Mouse (Mus musculus) MEL (cell line): ENCODE data around the gene P2ry6. TPM values are rescaled to one million over a fixed set of nuclear protein-coding genes. Genes with fewer than 3 reads are reported as not detected.

Experiments
- DNase-seq: peaks from one replicate; pipeline ENCODE4 v3.0.0; 2011; ENCODE audit warnings: low read depth, low spot score
- H3K27ac ChIP-seq: 2 replicates; pipeline ENCODE4 v1.5.1; 2012; ENCODE audit warnings: low read depth, mild to moderate bottlenecking, control low read depth, low read length, moderate library complexity; ENCODE audit not compliant: control insufficient read depth
- H3K27me3 ChIP-seq, 2 experiments: fragments of 150-350 bp in 1 of 2; sonication (generic) in 1 of 2; 2 replicates each; pipeline ENCODE4 v1.6.1; 2012; ENCODE audit warnings: low read length in 2 of 2, mild to moderate bottlenecking in 2 of 2, improper control_type of control experiment in 1 of 2, moderate library complexity in 1 of 2; ENCODE audit not compliant: insufficient read depth in 2 of 2, control insufficient read depth in 1 of 2
- H3K36me3 ChIP-seq, 2 experiments: 2 replicates each; pipeline ENCODE4 v1.6.1; 2012 to 2014; ENCODE audit warnings: low read length in 2 of 2, improper control_type of control experiment in 1 of 2, inconsistent platforms in 1 of 2, mild to moderate bottlenecking in 1 of 2; ENCODE audit not compliant: insufficient read depth in 2 of 2, control insufficient read depth in 1 of 2
- H3K4me1 ChIP-seq, 2 experiments: fragments of 150-350 bp in 1 of 2; sonication (generic) in 1 of 2; 2 replicates each; pipeline ENCODE4 v1.6.1; 2012; ENCODE audit warnings: low read length in 2 of 2, improper control_type of control experiment in 1 of 2, mild to moderate bottlenecking in 1 of 2; ENCODE audit not compliant: insufficient read depth in 2 of 2, control insufficient read depth in 1 of 2
- H3K4me3 ChIP-seq, 2 experiments: fragments of 150-350 bp in 1 of 2; sonication (generic) in 1 of 2; 2 replicates each; pipeline ENCODE4 v1.5.1; 2012; ENCODE audit warnings: low read depth in 2 of 2, low read length in 2 of 2, mild to moderate bottlenecking in 2 of 2, moderate library complexity in 2 of 2, control low read depth in 1 of 2, improper control_type of control experiment in 1 of 2; ENCODE audit not compliant: control insufficient read depth in 1 of 2, insufficient read depth in 1 of 2
- H3K79me2 ChIP-seq: 2 replicates; pipeline ENCODE4 v1.6.1; 2012; ENCODE audit warnings: mild to moderate bottlenecking, low read length, moderate library complexity; ENCODE audit not compliant: control insufficient read depth, poor library complexity, insufficient read depth
- H3K9ac ChIP-seq: 2 replicates; pipeline ENCODE4 v1.6.1; 2012; ENCODE audit warnings: low read depth, mild to moderate bottlenecking, control low read depth, low read length, moderate library complexity; ENCODE audit not compliant: control insufficient read depth, poor library complexity, severe bottlenecking
- H3K9me3 ChIP-seq: fragments of 150-350 bp; sonication (generic); replicated peaks from 2 replicates; pipeline ENCODE4 v1.6.1; 2012; ENCODE audit warnings: mild to moderate bottlenecking, low read length, improper control_type of control experiment, moderate library complexity; ENCODE audit not compliant: insufficient read depth
- CHD1 ChIP-seq: IDR thresholded peaks from 2 replicates; pipeline ENCODE4 v1.6.1; 2012; ENCODE audit warnings: low read depth, mild to moderate bottlenecking, inconsistent platforms, low read length, improper control_type of control experiment
- EP300 ChIP-seq, 2 experiments: IDR thresholded peaks; 2 replicates each; pipeline ENCODE4 v1.6.1; 2011; ENCODE audit warnings: improper control_type of control experiment in 2 of 2, low read length in 2 of 2, low read depth in 1 of 2, mild to moderate bottlenecking in 1 of 2
- HCFC1 ChIP-seq: IDR thresholded peaks from 2 replicates; pipeline ENCODE4 v1.6.1; 2012; ENCODE audit warnings: low read depth, mild to moderate bottlenecking, inconsistent platforms, low read length, improper control_type of control experiment, moderate library complexity
- KAT2A ChIP-seq: conservative IDR thresholded peaks from 2 replicates; pipeline ENCODE4 v1.6.1; 2012; ENCODE audit warnings: low read depth, low read length, improper control_type of control experiment, inconsistent platforms
- MAZ ChIP-seq: IDR thresholded peaks from 2 replicates; pipeline ENCODE4 v1.6.1; 2012; ENCODE audit warnings: low read depth, mild to moderate bottlenecking, inconsistent platforms, low read length, improper control_type of control experiment
- POLR2AphosphoS5 ChIP-seq: IDR thresholded peaks from 2 replicates; pipeline ENCODE4 v1.6.1; 2012; ENCODE audit warnings: low read depth, borderline replicate concordance, mild to moderate bottlenecking, inconsistent platforms, low read length, moderate library complexity, mixed read lengths
- UBTF ChIP-seq: IDR thresholded peaks from 2 replicates; pipeline ENCODE4 v1.6.1; 2012; ENCODE audit warnings: low read depth, mild to moderate bottlenecking, inconsistent platforms, low read length, improper control_type of control experiment, moderate library complexity, borderline replicate concordance; ENCODE audit not compliant: insufficient read depth
- USF2 ChIP-seq, 2 experiments: IDR thresholded peaks; 2 replicates each; pipeline ENCODE4 v1.6.1; 2011 to 2012; ENCODE audit warnings: improper control_type of control experiment in 2 of 2, low read length in 2 of 2, borderline replicate concordance in 1 of 2, inconsistent platforms in 1 of 2, low read depth in 1 of 2, mild to moderate bottlenecking in 1 of 2; ENCODE audit not compliant: insufficient read depth in 1 of 2
- polyA plus RNA-seq, 2 experiments: library from polyadenylated mRNA; stranded (reverse) in 1 of 2; unstranded in 1 of 2; fragments of >175 nt in 1 of 2; fragments of >200 nt in 1 of 2; gene quantifications; 2 replicates each; pipeline versions ENCODE4 v1.2.1 to v1.2.4; 2012; ENCODE audit warnings: low replicate concordance in 2 of 2, low read depth in 1 of 2; ENCODE audit not compliant: insufficient read length in 2 of 2, insufficient read depth in 1 of 2, missing spikeins in 1 of 2
- total RNA-seq: library from RNA; depleted of rRNA; stranded (reverse); fragments of 300-350 nt; gene quantifications from 2 replicates; pipeline ENCODE4 v1.2.3, GENCODE M21; 2012

Gene P2ry6
- total and polyA plus RNA-seq, 3 experiments: not detected

DNA sequence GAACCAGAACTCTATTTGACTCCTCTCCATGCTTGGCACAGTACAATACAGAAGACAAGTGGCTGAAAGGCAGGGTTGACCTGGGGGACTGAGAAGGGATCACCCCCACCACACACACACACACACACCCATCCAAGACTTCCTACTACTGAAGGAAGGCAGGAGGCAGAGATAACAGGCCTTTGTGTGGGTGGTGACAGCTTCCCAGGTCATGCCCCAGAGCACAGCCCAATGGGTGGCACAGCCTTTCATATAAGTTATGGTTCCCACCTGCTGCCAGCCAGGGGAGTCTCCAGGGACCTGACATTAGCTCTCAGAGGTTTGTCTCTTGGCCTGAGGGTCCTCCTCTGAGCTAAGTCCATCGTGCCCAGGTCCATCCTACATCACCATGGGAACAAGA is 22.8 kb upstream of the P2ry6 start:
- H3K27me3 ChIP-seq: 0 out of 4 replicates have a peak, but pooled peaks cover 0 to 2% of the 10 kb centered on the region in 2 experiments
- peaks cover 0 to 20% of the 10 kb centered on the region in 2 experiments; a peak in 2 of 4 replicates for H3K4me1 ChIP-seq
- H3K36me3 ChIP-seq: peaks cover 0 to 6% of the 10 kb centered on the region in 2 experiments; a peak in 1 of 4 replicates
- no peaks in the 10 kb centered on the region for H3K79me2 ChIP-seq
- peak; percentile 19 for DNase-seq
- no peak overlapping the region for H3K27ac ChIP-seq
- no peak overlapping the region for H3K9ac ChIP-seq
- TF ChIP-seq CHD1 (no peak), EP300 (IDR thresholded peaks at IDR 0.05; ENCODE audit: low read depth in 1 of 2, low read length in 2 of 2) (0 out of 4 replicates have a peak, but pooled peaks of 1 of the 2 experiments have one; percentile 17), HCFC1 (no peak), UBTF (no peak)
- no peak overlapping the region for H3K4me3 ChIP-seq
- no peaks in the 10 kb centered on the region for H3K9me3 ChIP-seq

DNA sequence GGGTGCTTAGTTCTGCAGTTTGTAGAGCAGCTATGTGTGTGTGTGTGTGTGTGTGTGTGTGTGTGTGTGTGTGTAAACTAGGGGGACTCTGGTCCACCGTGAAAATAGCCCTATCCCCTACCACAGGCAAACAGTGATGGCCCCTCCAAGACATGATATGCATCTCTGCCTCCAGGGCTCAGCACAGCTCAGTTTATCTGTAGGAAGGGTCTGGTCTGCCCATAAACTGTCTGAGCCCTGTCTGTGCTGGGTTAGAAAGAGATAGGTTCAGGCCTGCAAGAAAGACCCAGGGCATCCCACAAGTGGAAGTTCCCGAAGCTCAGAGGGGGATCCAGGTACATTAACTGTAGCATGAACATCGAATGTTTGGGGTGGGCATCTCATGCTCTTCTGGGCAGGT is 21.5 kb upstream of the P2ry6 start:
- Histone ChIP-seq H3K79me2 (no peaks in the 10 kb centered on the region), H3K9ac (no peak overlapping the region), H3K9me3 (no peaks in the 10 kb centered on the region), H3K4me1 (peaks cover 0 to 20% of the 10 kb centered on the region in 2 experiments; a peak in 2 of 4 replicates), H3K4me3 (no peak overlapping the region)
- DNase-seq: peak; percentile 21
- TF ChIP-seq EP300 (IDR thresholded peaks at IDR 0.05; ENCODE audit: low read depth in 1 of 2, low read length in 2 of 2) (0 out of 4 replicates have a peak, but pooled peaks of 1 of the 2 experiments have one; percentile 15), USF2 (IDR thresholded peaks at IDR 0.05; ENCODE audit: borderline replicate concordance in 1 of 2, insufficient read depth in 1 of 2, low read depth in 1 of 2, low read length in 2 of 2) (no peak)
- TF ChIP-seq, all 39 proteins: peak for 1
- Histone ChIP-seq H3K27ac (no peak overlapping the region), H3K27me3 (0 out of 4 replicates have a peak, but pooled peaks cover 0 to 2% of the 10 kb centered on the region in 2 experiments), H3K36me3 (peaks cover 0 to 6% of the 10 kb centered on the region in 2 experiments; a peak in 1 of 4 replicates)

DNA sequence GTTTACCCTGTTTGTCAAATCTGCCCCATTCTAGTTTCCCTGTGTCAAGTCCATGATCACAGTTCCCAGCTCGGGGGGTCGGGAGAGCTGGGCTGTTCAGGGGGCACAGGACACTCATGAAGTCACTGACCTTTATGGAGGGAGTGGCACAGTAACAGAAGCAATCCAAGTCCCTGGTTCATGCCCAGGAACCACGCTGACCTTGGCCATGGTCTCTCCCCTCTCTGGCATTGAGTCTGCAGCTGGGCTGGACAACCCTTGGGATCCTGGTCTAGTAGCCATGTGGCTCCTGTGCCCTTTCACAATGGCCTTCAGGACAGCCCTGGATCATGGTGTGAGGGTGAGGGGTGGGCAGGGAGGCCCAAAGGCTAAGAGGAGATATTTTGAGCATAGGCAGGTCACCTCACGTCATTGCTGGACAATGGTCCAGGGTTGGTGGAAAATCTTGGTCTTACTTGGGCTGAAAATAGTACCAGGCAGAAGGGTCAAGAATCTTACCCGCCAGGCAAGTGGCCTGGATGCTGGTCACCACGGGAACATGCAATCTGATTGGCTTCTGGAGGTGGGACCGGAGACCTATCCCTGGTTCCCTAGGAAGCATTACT is 20.9 kb upstream of the P2ry6 start:
- H3K36me3 ChIP-seq: peaks cover 0 to 6% of the 10 kb centered on the region in 2 experiments; a peak in 1 of 4 replicates
- no peaks in the 10 kb centered on the region for H3K79me2 ChIP-seq
- no peak overlapping the region for H3K27ac ChIP-seq
- no peaks in the 10 kb centered on the region for H3K9me3 ChIP-seq
- H3K27me3 ChIP-seq: no peaks in the 10 kb centered on the region
- no peak overlapping the region for H3K4me3 ChIP-seq
- no peak overlapping the region for H3K9ac ChIP-seq
- DNase-seq: no peak
- no peak for TF ChIP-seq MAZ
- TF ChIP-seq POLR2AphosphoS5: no peak
- no peak for TF ChIP-seq USF2 (IDR thresholded peaks at IDR 0.05; ENCODE audit: borderline replicate concordance in 1 of 2, insufficient read depth in 1 of 2, low read depth in 1 of 2, low read length in 2 of 2)
- TF ChIP-seq KAT2A: no peak
- H3K4me1 ChIP-seq: peaks cover 0 to 20% of the 10 kb centered on the region in 2 experiments; a peak in 2 of 4 replicates
